Mouse (Mus musculus) embryo, embryonic 10 days (tissue): ENCODE data around the gene Bag6.
A peak's percentile ranks its signal among the peaks of the same experiment; 100 is the strongest.

Experiments
- DNase-seq: peaks from one replicate; pipeline ENCODE4 v3.0.0-alpha.2; 2015; ENCODE audit warnings: low spot score

Gene Bag6

DNA sequence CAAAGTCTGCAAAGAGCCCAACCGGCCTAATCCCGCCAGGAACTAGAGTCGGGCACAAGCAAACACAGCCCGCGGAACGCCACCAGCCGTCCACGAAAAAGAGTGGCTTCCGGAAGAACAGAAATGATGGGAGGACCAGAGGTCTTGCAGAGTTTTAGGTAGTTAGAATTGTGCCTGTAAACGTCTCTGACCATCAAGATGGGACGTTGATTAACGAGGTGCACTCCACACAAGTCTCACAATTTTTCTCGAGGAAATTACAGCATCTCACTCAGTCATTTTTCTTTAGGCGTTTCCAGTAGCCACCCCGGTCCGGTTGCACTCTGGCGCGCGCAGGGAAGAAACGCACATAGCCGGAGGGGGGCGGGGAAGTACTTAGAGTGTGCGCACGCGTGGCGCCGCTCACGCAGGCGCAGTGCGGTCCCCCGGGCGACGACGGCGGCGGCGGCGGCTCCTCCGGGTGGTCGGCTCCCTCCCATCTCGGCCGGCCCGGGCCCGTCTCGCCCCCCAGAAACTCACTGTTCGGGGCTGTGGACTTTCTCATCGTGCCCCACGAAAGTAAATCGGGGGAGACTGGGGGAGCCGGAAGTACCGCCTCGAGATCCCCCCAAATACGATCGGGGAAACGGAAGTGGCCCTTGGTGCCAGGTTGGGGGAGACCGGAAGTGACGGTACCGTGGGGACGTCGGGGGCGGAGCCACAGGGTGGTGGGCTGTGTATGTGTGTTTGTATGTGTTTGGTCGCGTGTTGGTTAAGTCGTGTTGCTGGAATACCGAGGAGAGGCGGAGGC lies at the start of gene Bag6:
Gene Bag6 (plus strand): TSS at position 378 of the 790 bp plus-strand sequence.
- DNase-seq: peak; percentile 94

GRCm38 (mm10) chr17:35085208-35085865 lies 49.6 kb upstream of the Bag6 start, which contains the start of gene Ly6g6f:
Ly6g6f (minus strand) TSS chr17:35085610.
- DNase-seq: no peak

GRCm38 (mm10) chr17:35088151-35088550 lies 46.8 kb upstream of the Bag6 start:
- DNase-seq: no peak

- peak; percentile 98 for DNase-seq
Measured at GRCm38 (mm10) chr17:35088825-35089644, 45.9 kb upstream of the Bag6 start, which contains the start of gene Abhd16a. Abhd16a (plus strand) TSS chr17:35089263.

- DNase-seq: no peak
Measured at GRCm38 (mm10) chr17:35090166-35090932, 44.6 kb upstream of the Bag6 start.

GRCm38 (mm10) chr17:35092403-35093198 lies 42.4 kb upstream of the Bag6 start:
- no peak for DNase-seq

DNA sequence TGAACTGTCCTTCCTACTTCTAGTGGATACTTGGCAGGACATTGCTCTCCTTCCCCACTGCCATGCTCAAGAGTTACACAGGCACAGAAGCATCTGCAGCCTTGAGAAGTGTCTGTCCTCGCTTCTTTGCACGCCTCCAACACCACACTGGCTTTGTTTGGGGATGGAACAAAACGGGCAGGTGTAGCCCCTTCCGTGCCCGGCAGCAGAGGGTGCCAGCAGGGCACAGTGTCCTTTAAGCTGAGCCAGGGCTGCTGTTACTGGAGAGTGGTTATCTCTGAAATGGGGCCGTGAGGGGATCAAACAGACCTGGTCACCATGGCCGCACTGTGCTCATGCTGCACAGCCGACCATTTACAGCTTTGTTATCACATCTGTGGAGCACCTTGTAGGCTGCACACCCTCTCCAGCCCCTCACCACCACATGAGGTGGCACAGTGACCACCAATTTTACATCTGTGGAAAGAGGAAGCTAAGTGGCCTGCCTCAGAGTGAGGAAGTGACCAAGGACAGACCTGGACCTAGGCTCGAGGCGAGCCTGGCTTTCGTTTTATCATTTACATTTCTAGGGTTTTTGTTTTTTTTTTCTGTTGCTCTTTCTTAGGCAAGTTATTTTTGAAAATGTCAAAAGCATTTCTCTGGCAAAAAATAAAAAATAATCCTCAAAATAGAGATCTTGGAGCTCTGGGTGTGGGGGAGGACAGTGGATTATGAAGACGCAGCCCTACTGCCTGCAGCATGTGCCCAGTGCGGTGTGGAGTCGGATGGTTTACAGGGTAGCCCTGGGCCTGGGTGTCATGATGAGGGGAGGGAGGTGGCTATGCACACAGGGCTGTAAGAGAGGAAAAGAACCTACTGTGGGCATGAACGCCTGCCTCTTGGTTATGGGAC lies 40.3 kb upstream of the Bag6 start:
- no peak for DNase-seq

DNA sequence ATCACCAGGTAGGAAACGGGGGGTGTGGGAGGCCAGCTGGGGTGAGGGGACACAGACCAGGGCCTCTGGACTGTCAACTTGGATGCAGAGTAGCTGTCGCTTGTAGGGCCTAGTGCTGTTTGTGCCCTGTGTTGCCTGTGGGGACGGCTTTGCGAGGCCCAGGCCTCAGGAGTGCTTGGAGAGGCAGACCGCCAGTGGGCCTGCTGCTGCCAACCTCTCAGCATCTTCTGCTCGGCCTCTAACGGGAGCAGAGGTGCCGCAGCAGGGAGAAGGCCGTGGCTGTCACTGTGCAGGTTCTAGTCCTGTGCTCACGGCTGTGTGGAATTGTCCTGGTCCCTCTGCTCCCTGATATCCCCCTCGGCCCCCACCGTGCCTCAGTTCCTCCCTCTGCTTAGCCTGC lies 38.4 kb upstream of the Bag6 start:
- DNase-seq: no peak

- DNase-seq: no peak
Measured at GRCm38 (mm10) chr17:35097164-35097655, 37.8 kb upstream of the Bag6 start.

DNA sequence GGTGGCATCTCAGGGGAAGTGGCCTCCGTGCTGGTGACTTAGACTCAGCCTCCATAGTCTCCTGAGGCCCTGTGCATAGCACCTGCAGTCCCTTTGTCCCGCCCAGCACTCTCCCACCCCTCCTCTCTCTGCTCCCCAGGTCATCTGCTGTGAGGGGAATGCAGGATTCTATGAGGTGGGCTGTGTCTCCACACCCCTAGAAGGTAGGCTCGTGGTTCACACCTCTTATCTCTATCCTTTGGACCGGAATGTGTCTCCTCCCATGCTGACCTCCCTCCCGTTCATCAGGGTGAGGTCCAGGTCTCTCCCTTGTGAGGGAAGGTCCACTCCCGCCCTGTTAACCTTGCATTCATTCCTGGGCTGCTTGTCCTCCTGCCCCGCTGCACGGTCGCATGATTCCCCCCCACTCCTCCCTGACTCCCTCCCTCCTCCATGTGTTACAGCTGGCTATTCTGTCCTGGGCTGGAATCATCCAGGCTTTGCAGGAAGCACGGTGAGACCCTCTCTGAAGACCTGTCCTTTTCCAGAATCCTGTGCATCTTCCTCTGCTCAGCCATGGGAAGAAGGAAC lies 34.7 kb upstream of the Bag6 start:
- no peak for DNase-seq

DNA sequence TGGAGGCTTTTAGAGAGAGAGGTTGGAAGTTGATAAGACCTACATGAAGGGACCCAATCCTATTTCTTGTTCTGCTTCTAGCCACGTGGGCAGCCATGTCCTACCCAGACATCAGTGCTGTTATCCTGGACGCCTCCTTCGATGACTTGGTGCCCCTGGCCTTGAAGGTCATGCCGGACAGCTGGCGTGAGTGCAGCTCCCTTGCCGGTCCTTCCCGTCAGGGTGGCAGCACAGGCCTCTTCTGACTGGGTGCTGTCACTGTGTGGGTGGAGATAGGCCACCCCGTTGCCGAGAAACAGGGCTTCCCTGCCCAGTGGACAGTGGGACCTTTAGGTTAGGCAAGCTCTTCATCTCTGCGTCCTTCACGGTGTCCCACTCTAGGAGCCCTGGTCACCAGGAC lies 33.8 kb upstream of the Bag6 start:
- DNase-seq: no peak

GRCm38 (mm10) chr17:35102299-35102698 lies 32.7 kb upstream of the Bag6 start:
- no peak for DNase-seq

DNA sequence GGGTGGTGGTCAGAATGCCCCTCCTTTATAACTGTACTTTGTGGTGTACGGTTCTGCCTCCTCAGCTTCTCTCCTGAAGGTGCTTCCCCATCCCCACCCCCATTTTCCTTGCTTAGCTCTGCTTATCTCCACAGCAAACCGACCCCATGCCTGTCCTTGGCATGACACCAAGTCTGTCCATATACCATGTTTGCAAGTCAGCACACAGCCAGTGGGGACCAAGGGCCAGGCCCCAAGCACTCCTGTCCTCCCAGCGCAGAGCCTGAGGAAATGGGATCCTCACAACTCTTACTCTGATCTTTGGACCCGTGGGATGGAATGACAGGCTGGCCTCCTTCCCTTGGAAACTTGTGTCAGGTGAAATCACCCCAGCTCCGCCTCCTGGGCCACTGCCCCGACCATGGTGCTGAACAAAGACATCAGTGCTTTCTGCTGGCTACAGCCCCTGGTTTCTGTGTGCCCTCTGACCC lies 31.7 kb upstream of the Bag6 start:
- no peak for DNase-seq

GRCm38 (mm10) chr17:35104079-35104478 lies 30.9 kb upstream of the Bag6 start:
- DNase-seq: no peak

- no peak for DNase-seq
Measured at GRCm38 (mm10) chr17:35104754-35105153, 30.2 kb upstream of the Bag6 start.

DNA sequence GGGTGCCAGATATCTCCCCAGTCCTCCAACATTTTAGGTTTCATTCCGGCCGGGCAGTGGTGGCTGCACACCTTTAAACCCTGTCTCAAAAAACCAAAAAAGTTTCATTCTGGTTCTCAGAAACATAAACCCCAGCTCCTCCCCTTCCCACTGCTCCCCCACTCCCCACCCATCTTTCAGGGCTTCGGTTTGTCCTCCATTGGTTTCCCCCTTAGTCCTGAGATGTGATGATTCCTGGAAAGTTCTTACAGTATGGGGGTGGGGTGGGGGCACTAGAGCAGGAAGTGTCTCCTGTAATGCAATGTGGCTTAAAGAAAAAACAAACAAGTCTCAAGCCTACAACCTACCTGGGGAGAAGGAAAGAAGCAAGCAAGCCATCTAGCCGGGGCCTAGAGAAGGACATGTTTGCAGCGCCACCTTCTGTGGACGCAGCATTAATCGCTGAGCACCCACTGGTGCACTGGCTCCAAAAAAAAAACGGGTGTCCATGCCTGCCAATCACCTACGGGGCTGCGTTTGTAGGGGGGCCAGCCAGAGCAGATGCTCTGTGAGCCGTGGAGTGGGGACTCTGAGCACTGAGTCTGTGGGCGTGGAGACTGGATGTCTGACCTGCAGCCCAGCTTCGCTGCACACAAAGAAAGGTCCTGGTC lies 29.1 kb upstream of the Bag6 start:
- peak; percentile 65 for DNase-seq

DNA sequence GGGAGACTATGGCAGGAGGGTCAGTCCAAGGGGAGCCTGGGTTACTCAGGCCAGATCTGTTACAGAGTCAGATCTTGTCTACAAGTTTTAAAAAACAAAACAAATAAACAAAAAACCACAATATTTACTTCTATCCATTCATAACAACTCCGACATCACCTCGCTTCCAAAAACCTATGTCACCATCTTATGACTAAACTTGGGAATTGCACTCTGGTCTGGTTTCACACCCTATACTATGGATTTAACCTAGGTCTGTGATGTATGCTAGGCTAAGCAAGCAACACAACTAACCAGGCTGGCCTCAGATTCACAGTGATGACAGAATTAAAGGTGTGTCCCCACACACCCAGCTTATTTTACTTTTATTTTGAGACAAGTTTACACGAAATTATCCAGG lies 28.5 kb upstream of the Bag6 start:
- DNase-seq: no peak

DNA sequence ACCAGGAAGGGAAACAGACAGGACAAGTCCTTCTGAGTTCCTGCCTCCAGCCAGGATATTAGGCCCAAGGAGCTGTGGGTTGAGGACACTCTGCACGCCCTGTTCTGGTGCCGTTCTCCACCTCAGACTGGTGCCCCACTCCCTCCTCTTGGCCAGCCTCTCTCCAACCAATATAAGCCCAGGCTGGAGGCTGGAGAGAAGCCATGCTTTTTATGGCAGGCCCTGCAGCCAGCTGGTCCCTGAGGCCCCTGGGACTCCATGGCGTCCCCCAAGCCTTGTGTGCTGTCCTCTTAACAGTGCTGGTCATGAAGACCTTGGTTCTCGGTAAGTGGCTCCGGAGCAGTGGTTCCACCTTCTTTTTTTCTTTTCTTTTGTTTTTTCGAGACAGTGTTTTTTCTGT lies 26.9 kb upstream of the Bag6 start, which contains the start of gene Ly6g5c:
Gene Ly6g5c (plus strand): TSS at position 183 of the 400 bp plus-strand sequence.
- no peak for DNase-seq

- DNase-seq: no peak
Measured at GRCm38 (mm10) chr17:35111774-35112173, 23.2 kb upstream of the Bag6 start.
